Mouse (Mus musculus) E14TG2a.4 (cell line): ENCODE data around the gene Stra6l.

Experiments used
- CTCF ChIP-seq: conservative IDR thresholded peaks from 2 replicates; pipeline ENCODE4 v1.5.1; 2014; ENCODE audit warnings: low read length
- NANOG ChIP-seq: IDR thresholded peaks from 2 replicates; pipeline ENCODE4 v1.6.1; 2014; ENCODE audit warnings: borderline replicate concordance, low read length, mixed read lengths
- POU5F1 ChIP-seq: IDR thresholded peaks from 2 replicates; pipeline ENCODE4 v1.6.1; 2014; ENCODE audit warnings: low read length, borderline replicate concordance

DNA sequence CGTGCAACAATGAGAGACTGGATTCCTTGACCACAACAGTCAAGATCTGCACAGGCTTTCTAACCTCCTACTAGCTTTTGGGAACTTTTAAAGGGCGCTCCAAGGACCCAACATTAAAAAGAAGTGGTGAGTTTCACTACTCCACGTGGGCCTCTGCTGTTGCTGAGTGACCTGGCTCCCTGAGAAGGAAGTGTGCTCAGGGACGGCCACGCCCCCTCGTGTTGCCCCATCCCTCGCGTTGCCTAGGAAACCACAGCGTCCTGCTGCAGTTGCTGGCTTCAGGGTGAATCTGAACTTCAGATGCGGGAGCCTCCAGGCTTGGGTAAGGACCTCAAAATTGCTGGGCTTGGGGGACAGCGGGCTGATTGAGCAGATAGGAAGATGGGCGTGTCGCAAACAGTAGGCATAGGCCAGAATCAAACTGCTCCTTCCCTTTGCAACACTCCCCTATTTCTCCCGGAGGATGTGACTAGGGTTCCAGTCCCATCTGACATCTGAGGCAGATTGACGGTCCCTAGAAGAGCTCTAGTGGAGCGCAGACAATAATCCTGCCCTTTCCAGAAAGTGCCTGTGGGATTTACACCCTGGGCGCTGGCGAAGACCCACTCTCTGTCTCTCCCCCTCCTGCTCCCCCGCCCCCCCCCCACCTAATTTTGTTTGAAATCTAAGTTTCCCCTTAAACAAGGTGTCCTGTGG, 41.8 kb downstream of the Stra6l start, which contains the start of gene Ccdc180:
- TF ChIP-seq CTCF (no peak), NANOG (no peak), POU5F1 (no peak)
